8 mouse cellular contexts compared by ENCODE assay signal in genomic region chr10:117676644-117677313, GRCm38 (mm10). TPM values are rescaled to one million over a fixed set of nuclear protein-coding genes. Genes with fewer than 3 reads are reported as not detected.
A peak's percentile ranks its signal among the peaks of the same experiment; 100 is the strongest.
DNase-seq lines count a peak whose midpoint lies in the region; ATAC-seq and TF ChIP-seq lines count a peak whose summit lies in the region.

No protein-coding gene starts in this region.

- intact Hi-C loops in heart, postnatal 36 days (cut with DNase I): loop anchor here (1.0 to 5.0 kb wide), 4 partner anchors 49 to 314 kb away; partner anchors contain the start of gene Cpm

- TF ChIP-seq CTCF in E14TG2a.4 (conservative IDR thresholded peaks at IDR 0.05; ENCODE audit: low read length) (peak; percentile 50), Patski (IDR thresholded peaks at IDR 0.05) (peak; percentile 50)

- CTCF ChIA-PET in Patski (lab: Charles Lee): no interaction called here

- ATAC-seq in Patski: no peak
- ATAC-seq in embryonic facial prominence, embryonic 11.5 days (replicated peaks; ENCODE audit: insufficient number of reproducible peaks, low FRiP score, low TSS enrichment, low read depth): no peak
- ATAC-seq in stomach, embryonic 16.5 days (ENCODE audit: insufficient read depth, low FRiP score): no peak

- DNase-seq in Patski (ENCODE audit: low read depth, low spot score): no peak
- peak; percentile 79 for DNase-seq in embryonic facial prominence, embryonic 11.5 days (ENCODE audit: low spot score)
- DNase-seq in heart, postnatal 36 days: peak; percentile 19 to 35
- peak; percentile 31 to 32 for DNase-seq in layer of hippocampus, postnatal 25 days (ENCODE audit: extremely low spot score in 1 of 2, low spot score in 1 of 2)
- DNase-seq in mesoderm, embryonic 11.5 days (ENCODE audit: low read depth, low spot score): peak; percentile 60
- no peak for DNase-seq in ovary, adult 18-20 months (ENCODE audit: low spot score)

- H3K36me3 ChIP-seq in E14TG2a.4 (ENCODE audit: insufficient read depth, low read length): no peaks in the 10 kb centered on the region
- no peaks in the 10 kb centered on the region for H3K36me3 ChIP-seq in embryonic facial prominence, embryonic 11.5 days (replicated peaks; ENCODE audit: control insufficient read depth, insufficient read depth, low read depth, low read length)
- no peaks in the 10 kb centered on the region for H3K36me3 ChIP-seq in stomach, embryonic 16.5 days (ENCODE audit: control insufficient read depth, insufficient read depth, low read length)

- H3K9me3 ChIP-seq in E14TG2a.4 (ENCODE audit: low read length): no peaks in the 10 kb centered on the region
- H3K9me3 ChIP-seq in embryonic facial prominence, embryonic 11.5 days (replicated peaks; ENCODE audit: control insufficient read depth, low read length): no peaks in the 10 kb centered on the region
- H3K9me3 ChIP-seq in stomach, embryonic 16.5 days (replicated peaks; ENCODE audit: control insufficient read depth, low read length): no peaks in the 10 kb centered on the region

- in situ Hi-C loops in Patski (cut with MboI; ENCODE audit: low pct_unique_long_range_greater_than_20kb): loop anchor here (5.0 kb wide), 2 partner anchors 159 to 219 kb away; no protein-coding TSS in a partner anchor

- POLR2A ChIA-PET in Patski (lab: Charles Lee): no interaction called here

- no peak overlapping the region for H3K4me3 ChIP-seq in E14TG2a.4 (replicated peaks; ENCODE audit: low read length)
- peak overlapping the region; percentile 3 for H3K4me3 ChIP-seq in embryonic facial prominence, embryonic 11.5 days (ENCODE audit: low read depth, low read length)
- peak overlapping the region; percentile 13; the same call in 1 of the 2 replicates for H3K4me3 ChIP-seq in stomach, embryonic 16.5 days (replicated peaks; ENCODE audit: low read length)

- H3K27ac ChIP-seq in embryonic facial prominence, embryonic 11.5 days (replicated peaks; ENCODE audit: low read depth, low read length): no peak overlapping the region
- no peak overlapping the region for H3K27ac ChIP-seq in stomach, embryonic 16.5 days (ENCODE audit: low read length)

- H3K9ac ChIP-seq in embryonic facial prominence, embryonic 11.5 days (replicated peaks; ENCODE audit: low read length): no peak overlapping the region
- no peak overlapping the region for H3K9ac ChIP-seq in stomach, embryonic 16.5 days (ENCODE audit: low read length)

- H3K4me1 ChIP-seq in E14TG2a.4 (replicated peaks; ENCODE audit: low read depth, low read length): peaks cover 14% of the 10 kb centered on the region
- no peaks in the 10 kb centered on the region for H3K4me1 ChIP-seq in embryonic facial prominence, embryonic 11.5 days (ENCODE audit: control insufficient read depth, insufficient read depth, low read length)
- H3K4me1 ChIP-seq in stomach, embryonic 16.5 days (ENCODE audit: control insufficient read depth, insufficient read depth, low read length): peaks cover 10% of the 10 kb centered on the region

- H3K27me3 ChIP-seq in E14TG2a.4 (ENCODE audit: insufficient read depth, low read length) (peaks cover 18% of the 10 kb centered on the region), Patski (no peaks in the 10 kb centered on the region)
- no peaks in the 10 kb centered on the region for H3K27me3 ChIP-seq in embryonic facial prominence, embryonic 11.5 days (ENCODE audit: control insufficient read depth, insufficient read depth, low read length)
- H3K27me3 ChIP-seq in stomach, embryonic 16.5 days (ENCODE audit: control insufficient read depth, insufficient read depth, low read length): no peaks in the 10 kb centered on the region

- 30% methylated on average over 17 of the region's 17 CpGs for WGBS in embryonic facial prominence, embryonic 11.5 days
- WGBS in stomach, embryonic 16.5 days: 35% methylated on average over 17 of the region's 17 CpGs

- H3K4me2 ChIP-seq in embryonic facial prominence, embryonic 11.5 days (ENCODE audit: low read depth, low read length): peak overlapping the region; percentile 17
- peak overlapping the region; percentile 35 for H3K4me2 ChIP-seq in stomach, embryonic 16.5 days (ENCODE audit: low read depth, low read length)

RNA-seq across cellular contexts. Expression of gene Mdm2, which starts 33.8 kb away (rescaled TPM):
- polyA plus RNA-seq in Patski (2021): 64.0 TPM
- polyA plus RNA-seq in embryonic facial prominence, embryonic 11.5 days (2014; fragmentation: Nextera tagmentation; extraction: Ambion mirVana): 47.7 and 50.5 TPM in 2 replicates
- 10 to 100 TPM; 46.9 to 48.2 TPM for total RNA-seq in heart, postnatal 36 days (2021)
- total RNA-seq in layer of hippocampus, postnatal 25 days (2021): 10 to 100 TPM; 56.5 to 57.5 TPM
- polyA plus RNA-seq in stomach, embryonic 16.5 days (2015; fragmentation: Nextera tagmentation; extraction: Ambion mirVana): 39.5 and 39.9 TPM in 2 replicates

RNA-seq across cellular contexts. Expression of gene Cpm, which starts 47.5 kb away (rescaled TPM):
- 1.4 TPM for polyA plus RNA-seq in Patski (2021)
- polyA plus RNA-seq in embryonic facial prominence, embryonic 11.5 days (2014; fragmentation: Nextera tagmentation; extraction: Ambion mirVana): 9.9 and 10.9 TPM in 2 replicates
- total RNA-seq in heart, postnatal 36 days (2021): 1 to 10 TPM; 3.7 to 3.9 TPM
- total RNA-seq in layer of hippocampus, postnatal 25 days (2021): 10 to 100 TPM in 1 of 2 experiments, 1 to 10 TPM in 1; 8.5 to 11.4 TPM
- 74.0 and 88.1 TPM in 2 replicates for polyA plus RNA-seq in stomach, embryonic 16.5 days (2015; fragmentation: Nextera tagmentation; extraction: Ambion mirVana)

Comparison
In these comparisons a context has a peak if more than half of its experiments do, and no peak if none do; other contexts are left out.
1. DNase-seq: peak in embryonic facial prominence, embryonic 11.5 days (single experiment), heart, postnatal 36 days (2 of 2), layer of hippocampus, postnatal 25 days (2 of 2) and mesoderm, embryonic 11.5 days (single experiment); none in Patski (single experiment) and ovary, adult 18-20 months (single experiment).